Mouse (Mus musculus): ENCODE data around the gene Fzd10.

The Fzd10 gene

DNA sequence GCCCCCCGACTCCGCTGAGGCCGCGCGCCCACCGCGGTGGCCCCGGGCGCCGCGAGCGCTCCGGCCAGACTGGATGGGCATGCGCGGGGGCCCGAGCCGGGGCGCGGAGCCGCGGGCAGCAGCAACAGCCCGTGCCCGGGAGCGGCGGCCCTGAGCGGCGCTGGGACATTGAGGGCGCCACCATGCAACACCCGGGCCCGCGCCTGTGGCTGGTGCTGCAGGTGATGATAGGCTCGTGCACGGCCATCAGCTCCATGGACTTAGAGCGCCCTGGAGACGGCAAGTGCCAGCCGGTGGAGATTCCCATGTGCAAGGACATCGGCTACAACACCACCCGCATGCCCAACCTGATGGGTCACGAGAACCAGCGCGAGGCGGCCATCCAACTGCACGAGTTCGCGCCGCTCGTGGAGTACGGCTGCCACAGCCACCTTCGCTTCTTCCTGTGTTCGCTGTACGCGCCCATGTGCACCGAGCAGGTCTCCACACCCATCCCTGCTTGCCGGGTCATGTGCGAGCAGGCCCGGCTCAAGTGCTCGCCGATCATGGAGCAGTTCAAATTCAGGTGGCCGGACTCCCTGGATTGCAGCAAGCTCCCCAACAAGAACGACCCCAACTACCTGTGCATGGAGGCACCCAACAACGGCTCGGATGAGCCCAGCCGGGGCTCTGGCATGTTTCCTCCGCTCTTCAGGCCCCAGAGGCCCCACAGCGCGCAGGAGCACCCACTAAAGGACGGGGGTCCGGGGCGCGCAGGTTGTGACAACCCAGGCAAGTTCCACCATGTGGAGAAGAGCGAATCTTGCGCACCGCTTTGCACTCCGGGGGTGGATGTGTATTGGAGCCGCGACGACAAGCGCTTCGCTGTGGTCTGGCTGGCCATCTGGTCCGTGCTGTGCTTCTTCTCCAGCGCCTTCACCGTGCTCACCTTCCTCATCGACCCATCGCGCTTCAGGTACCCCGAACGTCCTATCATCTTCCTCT lies 684 bp downstream of the Fzd10 start:
- DNase-seq (ENCODE audit: low spot score): no peak

- no peak for DNase-seq (ENCODE audit: low spot score)
These were observed 3.0 kb downstream of the Fzd10 start for GRCm38 (mm10) chr5:128603693-128604092.

DNA sequence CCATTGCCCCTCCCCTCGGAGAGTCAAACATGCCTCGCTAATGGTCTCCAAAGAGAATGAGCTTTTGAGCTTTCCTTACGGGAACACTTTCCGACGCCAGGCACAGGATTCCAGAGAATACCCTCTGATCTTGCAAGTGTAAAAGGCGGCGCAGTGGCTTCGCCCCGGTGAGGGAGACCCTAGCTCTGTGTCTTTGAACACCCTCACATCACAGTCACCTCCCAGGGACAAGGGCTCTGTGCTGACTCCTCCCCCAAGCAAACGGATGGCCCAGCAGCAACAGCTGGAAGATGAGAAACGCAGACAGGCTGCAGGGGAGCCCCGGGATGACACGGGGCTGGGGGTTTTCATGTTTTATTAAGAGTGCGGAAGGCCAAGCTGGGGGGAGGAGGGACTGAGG lies 6.0 kb downstream of the Fzd10 start:
- no peak for DNase-seq (ENCODE audit: low spot score)

- no peak for DNase-seq (ENCODE audit: low spot score)
These were observed 8.4 kb downstream of the Fzd10 start for GRCm38 (mm10) chr5:128609091-128609490.

- DNase-seq (ENCODE audit: low spot score): no peak
These were observed 17.0 kb downstream of the Fzd10 start for GRCm38 (mm10) chr5:128617621-128618020.

GRCm38 (mm10) chr5:128619987-128620386 lies 19.3 kb downstream of the Fzd10 start:
- no peak for DNase-seq (ENCODE audit: low spot score)

- DNase-seq (ENCODE audit: low spot score): no peak
These were observed 19.8 kb downstream of the Fzd10 start for GRCm38 (mm10) chr5:128620408-128620807.

- no peak for DNase-seq (ENCODE audit: low spot score)
These were observed 27.1 kb downstream of the Fzd10 start for GRCm38 (mm10) chr5:128627763-128628162.

- no peak for DNase-seq (ENCODE audit: low spot score)
These were observed 36.0 kb downstream of the Fzd10 start for GRCm38 (mm10) chr5:128636648-128637047.

DNA sequence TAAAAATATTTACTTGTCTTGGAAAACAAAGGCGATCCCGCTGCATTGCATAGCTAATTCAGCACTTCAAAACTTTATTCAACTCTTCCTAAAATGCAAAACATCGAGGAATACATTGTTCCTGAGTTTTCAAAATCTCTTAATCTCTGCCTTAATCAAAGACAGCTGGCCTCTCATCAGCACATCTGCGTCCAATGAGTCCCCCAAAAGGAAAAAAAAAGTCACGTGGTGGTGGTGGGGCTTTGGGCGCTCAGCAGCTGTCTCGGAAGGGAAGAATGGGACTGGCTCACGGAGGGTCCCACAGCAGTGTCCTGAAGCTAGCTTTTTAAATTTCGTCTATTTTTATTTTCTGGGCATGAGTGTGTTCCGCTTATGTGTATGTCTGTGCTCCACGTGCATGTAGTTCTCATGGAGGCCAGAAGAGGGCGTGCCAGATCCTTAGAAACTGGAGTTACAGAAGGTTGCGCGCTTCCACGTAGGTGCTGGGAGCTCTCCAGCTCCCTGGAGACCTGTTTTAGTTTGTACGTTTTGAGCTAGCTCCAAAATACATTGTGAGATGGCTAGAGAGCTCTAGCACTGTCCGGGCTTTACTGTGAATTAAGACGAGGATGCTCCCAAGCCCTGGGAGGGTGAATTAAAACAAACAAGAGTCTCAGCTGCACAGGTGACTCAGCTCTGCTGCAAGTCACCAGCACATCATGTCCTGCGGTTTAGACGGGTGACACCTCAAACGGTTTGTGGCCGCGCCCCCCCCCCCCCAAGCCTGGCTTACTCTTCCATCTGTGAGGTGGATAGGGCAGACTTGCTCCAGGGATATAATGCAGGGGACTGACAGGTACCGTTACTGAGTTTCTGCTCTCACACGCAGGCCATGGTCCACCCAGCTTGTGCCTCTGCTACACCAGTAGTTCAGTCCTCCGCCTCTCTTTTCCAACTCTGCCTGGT lies 36.7 kb downstream of the Fzd10 start:
- no peak for DNase-seq (ENCODE audit: low spot score)

DNA sequence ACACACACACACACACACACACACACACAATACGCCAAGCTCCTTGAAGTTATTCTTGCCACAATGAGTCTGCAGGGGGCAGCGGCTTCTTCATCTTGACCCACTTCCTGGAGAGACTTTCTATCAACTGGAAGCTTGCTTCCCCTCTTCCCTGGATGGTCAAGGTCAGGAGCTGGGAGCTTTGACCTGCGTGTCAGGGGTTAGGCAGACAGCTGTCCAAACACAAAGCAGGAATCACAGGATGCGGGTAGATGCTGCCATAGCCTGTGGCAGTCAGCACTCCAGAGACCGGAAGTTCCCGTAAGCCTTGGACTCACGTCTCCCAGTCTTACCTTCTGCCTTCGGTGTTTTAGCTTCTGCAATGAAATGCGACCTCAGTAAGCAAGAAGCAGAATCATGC lies 38.1 kb downstream of the Fzd10 start:
- no peak for DNase-seq (ENCODE audit: low spot score)

DNA sequence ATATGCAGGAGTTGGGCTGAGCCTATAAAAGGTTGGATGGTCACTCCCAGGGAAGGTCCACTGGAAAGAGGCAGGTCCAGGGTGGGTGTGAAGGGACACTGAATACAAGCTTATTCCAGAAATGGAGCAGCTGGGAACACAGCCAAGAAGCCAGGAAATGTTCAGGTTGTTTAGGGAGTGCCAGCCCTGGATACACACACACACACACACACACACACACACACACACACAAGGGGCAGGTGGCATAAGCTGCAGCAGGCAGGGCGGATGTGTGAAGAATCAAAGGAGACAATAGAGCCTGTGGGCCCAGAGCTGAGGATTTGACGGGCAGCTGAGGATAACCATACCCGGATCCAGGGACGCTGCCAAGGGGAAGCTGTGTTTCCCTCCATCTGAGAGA lies 42.4 kb downstream of the Fzd10 start:
- DNase-seq (ENCODE audit: low spot score): no peak

- DNase-seq (ENCODE audit: low spot score): no peak
These were observed 45.1 kb downstream of the Fzd10 start for GRCm38 (mm10) chr5:128645720-128646119.

DNA sequence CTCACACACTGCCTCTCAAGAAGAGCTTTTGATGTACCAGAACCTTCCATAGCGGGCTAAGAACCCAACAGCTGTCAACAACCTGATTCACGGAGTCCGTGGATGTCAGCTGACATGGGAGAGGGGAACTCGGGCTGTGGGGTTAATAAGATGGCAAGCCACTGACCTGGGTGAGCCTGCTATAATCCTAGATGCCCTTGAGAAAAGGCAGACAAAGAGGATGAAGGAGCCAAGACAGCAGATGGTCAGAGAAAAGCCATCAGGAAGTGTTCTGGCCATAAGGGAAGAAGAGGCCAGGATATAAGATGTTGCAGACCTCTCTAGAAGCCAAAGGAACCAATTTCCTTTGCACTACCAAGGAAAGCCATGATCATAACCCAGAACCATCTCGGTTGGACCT lies 45.6 kb downstream of the Fzd10 start:
- DNase-seq (ENCODE audit: low spot score): no peak

DNA sequence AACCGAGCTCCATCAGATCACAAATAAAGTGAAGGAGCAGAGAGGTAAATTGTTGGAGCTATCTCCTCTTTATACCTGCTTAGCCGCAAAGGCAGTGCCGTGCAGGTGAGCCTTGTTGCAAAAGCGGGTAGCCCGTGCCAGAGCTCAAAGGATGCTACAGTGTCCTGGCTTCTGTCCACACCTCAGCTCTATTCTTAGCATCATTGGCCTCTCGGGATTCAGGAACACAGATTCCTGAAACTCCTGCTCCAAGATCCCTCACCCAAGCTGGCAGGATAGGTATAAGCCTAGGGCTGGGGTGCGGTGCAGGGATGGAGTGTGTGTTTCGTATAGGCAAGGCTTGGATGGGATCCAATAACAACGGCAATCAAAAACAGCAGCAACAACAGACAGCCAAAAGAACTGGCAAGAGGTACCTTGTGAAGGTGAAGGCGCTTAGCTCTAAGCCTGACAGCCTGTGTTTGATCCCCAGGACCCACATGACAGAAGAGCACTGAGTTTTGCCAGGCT lies 46.6 kb downstream of the Fzd10 start:
- no peak for DNase-seq (ENCODE audit: low spot score)

- no peak for DNase-seq (ENCODE audit: low spot score)
These were observed 48.8 kb downstream of the Fzd10 start for GRCm38 (mm10) chr5:128649336-128649897.
